Mouse (Mus musculus): ENCODE measurements at regions not wholly inside any gene's neighbourhood (a gene's known extent, or its start where the extent isn't known, plus 50 kb on each side); places are given as distances from the start of the nearest gene placed in this dataset.

GRCm38 (mm10) chr16:76725271-76725670 lies 288.2 kb upstream of the Usp25 start:
- Histone ChIP-seq H3K27ac (ENCODE audit: insufficient read depth, low read depth, low read length) (no peak overlapping the region), H3K36me3 (ENCODE audit: control insufficient read depth, insufficient read depth, low read length) (no peaks in the 10 kb centered on the region), H3K4me1 (ENCODE audit: control insufficient read depth, insufficient read depth, insufficient read length, low read length) (no peaks in the 10 kb centered on the region), H3K27me3 (ENCODE audit: control insufficient read depth, insufficient read depth, low read length) (no peaks in the 10 kb centered on the region), H3K4me3 (ENCODE audit: low read depth, low read length) (no peak overlapping the region)
- 67% methylated on average over 8 of the region's 8 CpGs for WGBS
- TF ChIP-seq POLR2A (IDR thresholded peaks at IDR 0.05; ENCODE audit: low read depth, low read length) (no peak), CTCF (IDR thresholded peaks at IDR 0.05; ENCODE audit: extremely low read depth, insufficient read length, insufficient replicate concordance, low read depth, low read length) (no peak)

- no peak overlapping the region for H3K4me3 ChIP-seq (ENCODE audit: low read depth, low read length)
- H3K27ac ChIP-seq (ENCODE audit: insufficient read depth, low read depth, low read length) = no peak overlapping the region
- H3K4me1 ChIP-seq (ENCODE audit: control insufficient read depth, insufficient read depth, insufficient read length, low read length) = peaks cover 2% of the 10 kb centered on the region; the same call in 1 of the 2 replicates
- no peak for TF ChIP-seq POLR2A (IDR thresholded peaks at IDR 0.05; ENCODE audit: low read depth, low read length)
- TF ChIP-seq CTCF (IDR thresholded peaks at IDR 0.05; ENCODE audit: extremely low read depth, insufficient read length, insufficient replicate concordance, low read depth, low read length) = no peak
- H3K36me3 ChIP-seq (ENCODE audit: control insufficient read depth, insufficient read depth, low read length) = no peaks in the 10 kb centered on the region
- WGBS = 78% methylated on average over 1 of the region's 1 CpGs
- H3K27me3 ChIP-seq (ENCODE audit: control insufficient read depth, insufficient read depth, low read length) = no peaks in the 10 kb centered on the region
Observed at GRCm38 (mm10) chr16:76718809-76719208, 294.7 kb upstream of the Usp25 start.

- TF ChIP-seq POLR2A (IDR thresholded peaks at IDR 0.05; ENCODE audit: low read depth, low read length) (no peak), CTCF (IDR thresholded peaks at IDR 0.05; ENCODE audit: extremely low read depth, insufficient read length, insufficient replicate concordance, low read depth, low read length) (no peak)
- Histone ChIP-seq H3K36me3 (ENCODE audit: control insufficient read depth, insufficient read depth, low read length) (no peaks in the 10 kb centered on the region), H3K4me1 (ENCODE audit: control insufficient read depth, insufficient read depth, insufficient read length, low read length) (peaks cover 2% of the 10 kb centered on the region; the same call in 1 of the 2 replicates), H3K27ac (ENCODE audit: insufficient read depth, low read depth, low read length) (no peak overlapping the region), H3K4me3 (ENCODE audit: low read depth, low read length) (no peak overlapping the region), H3K27me3 (ENCODE audit: control insufficient read depth, insufficient read depth, low read length) (no peaks in the 10 kb centered on the region)
- 96% methylated on average over 1 of the region's 1 CpGs for WGBS
Observed at GRCm38 (mm10) chr16:76718147-76718546, 295.4 kb upstream of the Usp25 start.

GRCm38 (mm10) chr16:76694913-76695312 lies 318.6 kb upstream of the Usp25 start:
- 55% methylated on average over 6 of the region's 6 CpGs for WGBS
- H3K27ac ChIP-seq (ENCODE audit: insufficient read depth, low read depth, low read length) = no peak overlapping the region

GRCm38 (mm10) chr16:76687735-76688447 lies 314.3 kb upstream of the Nrip1 start:
- no peaks in the 10 kb centered on the region for H3K27me3 ChIP-seq (ENCODE audit: control insufficient read depth, insufficient read depth, low read length)
- no peaks in the 10 kb centered on the region for H3K4me1 ChIP-seq (ENCODE audit: control insufficient read depth, insufficient read depth, insufficient read length, low read length)
- WGBS = 92% methylated on average over 18 of the region's 18 CpGs
- H3K36me3 ChIP-seq (ENCODE audit: control insufficient read depth, insufficient read depth, low read length) = no peaks in the 10 kb centered on the region
- no peak for TF ChIP-seq POLR2A (IDR thresholded peaks at IDR 0.05; ENCODE audit: low read depth, low read length)
- no peak for TF ChIP-seq CTCF (IDR thresholded peaks at IDR 0.05; ENCODE audit: extremely low read depth, insufficient read length, insufficient replicate concordance, low read depth, low read length)
- H3K4me3 ChIP-seq (ENCODE audit: low read depth, low read length) = no peak overlapping the region
- H3K27ac ChIP-seq (ENCODE audit: insufficient read depth, low read depth, low read length) = no peak overlapping the region

More at GRCm38 (mm10) chr16:76694913-76695312, 318.6 kb upstream of the Usp25 start:
- no peaks in the 10 kb centered on the region for H3K36me3 ChIP-seq (ENCODE audit: control insufficient read depth, insufficient read depth, low read length)
- no peaks in the 10 kb centered on the region for H3K27me3 ChIP-seq (ENCODE audit: control insufficient read depth, insufficient read depth, low read length)
- H3K4me3 ChIP-seq (ENCODE audit: low read depth, low read length) = no peak overlapping the region
- no peaks in the 10 kb centered on the region for H3K4me1 ChIP-seq (ENCODE audit: control insufficient read depth, insufficient read depth, insufficient read length, low read length)
- no peak for TF ChIP-seq POLR2A (IDR thresholded peaks at IDR 0.05; ENCODE audit: low read depth, low read length)
- no peak for TF ChIP-seq CTCF (IDR thresholded peaks at IDR 0.05; ENCODE audit: extremely low read depth, insufficient read length, insufficient replicate concordance, low read depth, low read length)

GRCm38 (mm10) chr16:76685562-76685961 lies 311.9 kb upstream of the Nrip1 start:
- TF ChIP-seq POLR2A (IDR thresholded peaks at IDR 0.05; ENCODE audit: low read depth, low read length) = no peak
- no peak for TF ChIP-seq CTCF (IDR thresholded peaks at IDR 0.05; ENCODE audit: extremely low read depth, insufficient read length, insufficient replicate concordance, low read depth, low read length)

GRCm38 (mm10) chr16:76680061-76680911 lies 306.7 kb upstream of the Nrip1 start:
- 44% methylated on average over 19 of the region's 19 CpGs for WGBS
- TF ChIP-seq CTCF (IDR thresholded peaks at IDR 0.05; ENCODE audit: extremely low read depth, insufficient read length, insufficient replicate concordance, low read depth, low read length) (no peak), POLR2A (IDR thresholded peaks at IDR 0.05; ENCODE audit: low read depth, low read length) (no peak)
- H3K36me3 ChIP-seq (ENCODE audit: control insufficient read depth, insufficient read depth, low read length) = no peaks in the 10 kb centered on the region
- no peaks in the 10 kb centered on the region for H3K27me3 ChIP-seq (ENCODE audit: control insufficient read depth, insufficient read depth, low read length)
- H3K4me3 ChIP-seq (ENCODE audit: low read depth, low read length) = peak overlapping the region; percentile 32
- H3K4me1 ChIP-seq (ENCODE audit: control insufficient read depth, insufficient read depth, insufficient read length, low read length) = no peaks in the 10 kb centered on the region
- H3K27ac ChIP-seq (ENCODE audit: insufficient read depth, low read depth, low read length) = peak overlapping the region; percentile 24

More at GRCm38 (mm10) chr16:76685562-76685961, 311.9 kb upstream of the Nrip1 start:
- H3K4me3 ChIP-seq (ENCODE audit: low read depth, low read length) = no peak overlapping the region
- no peak overlapping the region for H3K27ac ChIP-seq (ENCODE audit: insufficient read depth, low read depth, low read length)
- H3K27me3 ChIP-seq (ENCODE audit: control insufficient read depth, insufficient read depth, low read length) = no peaks in the 10 kb centered on the region
- H3K4me1 ChIP-seq (ENCODE audit: control insufficient read depth, insufficient read depth, insufficient read length, low read length) = no peaks in the 10 kb centered on the region
- H3K36me3 ChIP-seq (ENCODE audit: control insufficient read depth, insufficient read depth, low read length) = no peaks in the 10 kb centered on the region
- WGBS = 64% methylated on average over 8 of the region's 8 CpGs
